Mouse (Mus musculus): Measurements from ENCODE around the gene Olfr56.
"Not testable (repeated sequence)": the region's sequence is repeated elsewhere in the genome, so short reads cannot be mapped to it uniquely, and the experiment has no call there.

The Olfr56 gene

GRCm38 (mm10) chr11:49168839-49169611 is 190.3 kb downstream of the Olfr56 start:
- DNase-seq (ENCODE audit: inconsistent ontology term) = peak; percentile 15

DNA sequence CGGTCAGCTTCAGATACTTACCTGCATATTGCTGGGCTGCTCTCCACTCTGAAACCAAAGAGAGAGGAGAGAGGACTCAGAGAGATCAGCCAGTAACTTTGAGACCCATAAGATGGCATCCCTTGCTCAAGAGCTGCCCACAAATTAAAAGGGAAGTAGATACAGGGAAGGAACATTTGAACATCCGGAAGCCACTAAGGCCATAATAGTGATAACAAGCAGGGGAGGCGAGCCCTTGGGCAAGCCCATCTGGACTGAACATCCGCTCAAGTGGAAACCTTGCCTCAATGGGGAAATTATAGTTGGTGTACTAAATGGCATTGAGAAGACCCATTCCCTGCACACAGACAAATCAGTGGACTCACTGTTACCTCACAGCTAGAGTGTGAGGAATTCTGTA is 191.9 kb downstream of the Olfr56 start:
- DNase-seq (ENCODE audit: inconsistent ontology term) = no peak

- no peak for DNase-seq (ENCODE audit: inconsistent ontology term)
Observed at GRCm38 (mm10) chr11:49175345-49175744, 196.7 kb downstream of the Olfr56 start.

DNA sequence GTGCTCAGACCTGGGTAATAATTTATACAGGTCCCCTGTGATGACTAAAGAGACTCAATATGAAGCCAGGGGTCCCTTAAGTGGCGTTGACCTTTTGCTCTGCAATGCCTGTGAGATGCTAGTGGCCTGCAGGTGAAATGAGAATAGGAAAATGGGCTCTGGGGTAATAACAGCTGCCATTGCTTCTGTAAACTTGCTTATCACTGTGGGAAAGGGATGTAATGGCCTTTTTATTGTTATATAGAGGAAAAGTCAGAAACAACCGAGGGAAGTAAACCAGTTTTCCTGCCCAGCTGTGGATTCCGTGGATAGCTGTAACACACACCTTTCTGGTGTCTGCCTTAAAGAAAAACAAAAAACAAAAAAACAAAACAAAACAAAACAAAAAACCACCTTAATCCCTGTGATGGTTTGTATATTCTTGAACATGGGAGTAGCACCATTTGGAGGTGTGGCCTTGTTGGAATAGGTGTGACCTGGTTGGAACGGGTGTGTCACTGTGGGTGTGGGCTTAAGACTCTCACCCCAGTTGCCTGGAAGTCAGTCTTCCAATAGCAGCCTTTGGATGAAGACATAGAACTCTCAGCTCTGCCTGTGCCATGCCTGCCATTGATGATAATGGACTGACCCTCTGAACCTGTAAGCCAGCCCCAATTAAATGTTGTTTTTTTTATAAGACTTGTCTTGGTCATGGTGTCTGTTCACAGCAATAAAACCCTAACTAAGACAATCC is 197.5 kb downstream of the Olfr56 start:
- DNase-seq (ENCODE audit: inconsistent ontology term) = not testable (repeated sequence)

- DNase-seq (ENCODE audit: inconsistent ontology term) = no peak
Observed at GRCm38 (mm10) chr11:49183172-49183571, 204.5 kb downstream of the Olfr56 start.
